Mouse (Mus musculus): ENCODE measurements around the gene Scap. TPM values are rescaled to one million over a fixed set of nuclear protein-coding genes. Genes with fewer than 3 reads are reported as not detected.

Scap gene
- total and polyA plus RNA-seq, 3 experiments: 17.5 to 33.1 (median 28.0) TPM

DNA sequence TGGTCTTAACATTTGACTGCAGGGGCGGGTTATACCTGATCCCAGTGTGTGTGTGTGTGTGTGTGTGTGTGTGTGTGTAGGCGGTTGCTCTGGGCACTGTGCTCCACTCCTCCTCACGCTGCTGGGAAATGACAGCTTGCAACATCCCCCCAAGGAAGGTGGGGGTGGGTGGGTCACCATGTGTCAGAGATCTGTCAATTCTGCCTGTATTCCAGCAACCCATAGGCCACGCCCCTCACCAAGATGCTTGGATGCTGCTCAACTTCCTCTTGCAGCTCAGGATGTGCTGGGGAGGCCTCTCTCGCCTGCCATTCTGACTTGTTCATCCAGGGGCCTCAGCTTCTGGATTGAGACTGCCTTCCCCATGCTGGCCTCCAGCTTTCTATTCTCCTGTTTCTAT, 18.4 kb upstream of the Scap start:
- intact Hi-C loops (cut with DNase I): no loop called here
- H3K36me3 ChIP-seq (ENCODE audit: control insufficient read depth, insufficient read depth, low read length): no peaks in the 10 kb centered on the region
- no peak for TF ChIP-seq POLR2A (IDR thresholded peaks at IDR 0.05; ENCODE audit: insufficient read depth, low read depth, low read length)
- TF ChIP-seq CTCF (IDR thresholded peaks at IDR 0.05): no peak
- no peak for TF ChIP-seq EP300 (IDR thresholded peaks at IDR 0.05; ENCODE audit: insufficient read depth, low read depth, low read length)

DNA sequence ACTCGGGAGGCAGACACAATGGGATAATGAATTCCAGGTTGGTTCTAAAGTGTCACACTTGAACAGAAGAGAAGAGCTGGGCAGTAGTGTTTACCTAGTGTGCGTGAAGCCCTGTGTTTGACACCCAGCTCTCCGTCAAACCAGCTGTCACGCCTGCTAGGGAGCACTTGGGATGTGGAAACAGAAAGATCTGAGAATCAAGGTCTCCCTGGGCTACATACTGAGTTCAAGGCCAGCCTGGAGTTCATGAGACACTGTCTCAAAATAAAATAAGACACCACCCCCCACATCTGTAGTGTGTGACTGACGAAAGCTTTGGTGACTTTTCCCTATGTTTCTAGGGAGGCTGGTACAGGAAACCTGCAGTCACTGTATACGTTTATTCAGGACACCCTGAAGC, 17.7 kb upstream of the Scap start:
- H3K4me1 ChIP-seq (ENCODE audit: control insufficient read depth, insufficient read depth, low read length): no peaks in the 10 kb centered on the region
- H3K36me3 ChIP-seq (ENCODE audit: control insufficient read depth, insufficient read depth, low read length): no peaks in the 10 kb centered on the region
- WGBS: 97% methylated on average over 6 of the region's 6 CpGs
- no peak overlapping the region for H3K27ac ChIP-seq
- DNase-seq: no peak
- no peak overlapping the region for H3K9ac ChIP-seq (ENCODE audit: low read depth, low read length)
- H3K27me3 ChIP-seq (ENCODE audit: control insufficient read depth, insufficient read depth, low read length): no peaks in the 10 kb centered on the region
- intact Hi-C loops (cut with DNase I): no loop called here
- no peaks in the 10 kb centered on the region for H3K79me2 ChIP-seq (replicated peaks; ENCODE audit: control insufficient read depth, insufficient read depth, low read length)
- no peak overlapping the region for H3K4me3 ChIP-seq
- TF ChIP-seq POLR2A (IDR thresholded peaks at IDR 0.05; ENCODE audit: insufficient read depth, low read depth, low read length) (no peak), CTCF (IDR thresholded peaks at IDR 0.05) (no peak), EP300 (IDR thresholded peaks at IDR 0.05; ENCODE audit: insufficient read depth, low read depth, low read length) (no peak)

More for the DNA sequence above, 18.4 kb upstream of the Scap start:
- Histone ChIP-seq H3K9ac (ENCODE audit: low read depth, low read length) (no peak overlapping the region), H3K27ac (no peak overlapping the region), H3K79me2 (replicated peaks; ENCODE audit: control insufficient read depth, insufficient read depth, low read length) (no peaks in the 10 kb centered on the region), H3K4me3 (no peak overlapping the region), H3K27me3 (ENCODE audit: control insufficient read depth, insufficient read depth, low read length) (no peaks in the 10 kb centered on the region), H3K4me1 (ENCODE audit: control insufficient read depth, insufficient read depth, low read length) (no peaks in the 10 kb centered on the region)
- DNase-seq: no peak
- WGBS: 59% methylated on average over 5 of the region's 5 CpGs

DNA sequence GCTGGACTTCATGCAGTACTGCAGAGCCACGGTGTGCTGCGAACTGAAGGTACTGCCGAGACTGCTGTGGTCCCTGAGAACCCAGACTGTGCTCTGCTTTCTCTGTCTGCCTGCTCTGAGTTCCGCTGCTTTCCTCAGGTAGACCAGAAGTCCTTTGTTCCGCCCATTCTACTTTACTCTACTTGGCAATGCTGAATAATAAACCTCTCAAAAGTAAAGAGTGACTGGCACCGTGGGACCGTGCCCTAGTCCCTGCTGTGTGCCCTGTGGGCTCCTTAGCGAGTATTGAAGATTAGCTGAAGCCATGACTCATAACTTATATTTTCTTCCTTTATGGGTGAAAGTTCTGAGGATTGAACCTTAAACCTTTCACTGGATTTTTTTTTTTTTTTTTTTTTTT, 17.2 kb upstream of the Scap start:
- no peak for DNase-seq
- no peak overlapping the region for H3K9ac ChIP-seq (ENCODE audit: low read depth, low read length)
- H3K27me3 ChIP-seq (ENCODE audit: control insufficient read depth, insufficient read depth, low read length): no peaks in the 10 kb centered on the region
- WGBS: 97% methylated on average over 8 of the region's 8 CpGs
- H3K4me1 ChIP-seq (ENCODE audit: control insufficient read depth, insufficient read depth, low read length): no peaks in the 10 kb centered on the region
- H3K27ac ChIP-seq: no peak overlapping the region
- TF ChIP-seq POLR2A (IDR thresholded peaks at IDR 0.05; ENCODE audit: insufficient read depth, low read depth, low read length) (no peak), EP300 (IDR thresholded peaks at IDR 0.05; ENCODE audit: insufficient read depth, low read depth, low read length) (no peak), CTCF (IDR thresholded peaks at IDR 0.05) (no peak)
- no peaks in the 10 kb centered on the region for H3K79me2 ChIP-seq (replicated peaks; ENCODE audit: control insufficient read depth, insufficient read depth, low read length)
- intact Hi-C loops (cut with DNase I): no loop called here
- H3K36me3 ChIP-seq (ENCODE audit: control insufficient read depth, insufficient read depth, low read length): no peaks in the 10 kb centered on the region
- no peak overlapping the region for H3K4me3 ChIP-seq

DNA sequence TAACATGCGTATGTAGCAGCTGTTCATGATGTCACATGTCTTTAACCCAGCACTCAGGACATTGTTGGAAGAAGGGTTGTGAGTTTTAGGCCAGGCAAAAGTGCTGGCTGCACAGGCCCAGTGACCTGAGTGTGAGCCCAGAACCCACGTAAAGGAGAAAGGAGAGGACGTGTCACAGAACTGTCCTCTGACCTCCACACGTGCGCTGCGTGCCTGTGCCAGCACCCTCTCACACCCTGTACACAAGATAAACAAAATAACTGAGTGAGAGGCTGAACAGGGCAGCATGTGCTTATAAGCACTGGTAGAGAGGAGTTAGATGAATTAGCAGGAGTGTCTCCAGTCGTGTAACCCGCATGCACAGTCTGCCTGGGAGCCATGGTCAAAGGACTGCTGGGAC, 16.6 kb upstream of the Scap start:
- Histone ChIP-seq H3K9ac (ENCODE audit: low read depth, low read length) (no peak overlapping the region), H3K27ac (no peak overlapping the region), H3K36me3 (ENCODE audit: control insufficient read depth, insufficient read depth, low read length) (no peaks in the 10 kb centered on the region), H3K79me2 (replicated peaks; ENCODE audit: control insufficient read depth, insufficient read depth, low read length) (no peaks in the 10 kb centered on the region), H3K4me3 (no peak overlapping the region), H3K27me3 (ENCODE audit: control insufficient read depth, insufficient read depth, low read length) (no peaks in the 10 kb centered on the region), H3K4me1 (ENCODE audit: control insufficient read depth, insufficient read depth, low read length) (no peaks in the 10 kb centered on the region)
- 91% methylated on average over 8 of the region's 8 CpGs for WGBS
- TF ChIP-seq POLR2A (IDR thresholded peaks at IDR 0.05; ENCODE audit: insufficient read depth, low read depth, low read length) (no peak), EP300 (IDR thresholded peaks at IDR 0.05; ENCODE audit: insufficient read depth, low read depth, low read length) (no peak), CTCF (IDR thresholded peaks at IDR 0.05) (no peak)
- intact Hi-C loops (cut with DNase I): no loop called here
- no peak for DNase-seq

DNA sequence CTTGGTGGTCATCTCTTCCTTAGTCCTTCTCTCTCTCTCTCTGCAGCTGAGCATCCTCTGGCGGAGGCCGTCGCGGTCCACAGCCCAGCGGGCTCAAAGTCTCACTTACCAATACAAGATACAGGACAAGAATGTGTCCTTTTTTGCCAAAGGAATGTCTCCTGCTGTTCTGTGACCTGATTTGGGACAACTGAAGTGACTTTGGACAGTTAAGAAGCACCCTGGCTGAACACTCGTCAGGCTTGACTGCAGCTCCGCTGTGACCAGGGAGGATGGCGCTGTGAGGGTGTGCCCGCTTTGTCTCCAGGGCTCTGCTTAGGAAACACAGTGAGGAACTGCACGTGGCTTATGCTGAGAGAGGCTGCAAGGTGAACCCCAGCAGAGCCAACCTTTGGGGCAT, 12.3 kb upstream of the Scap start:
- no peak overlapping the region for H3K9ac ChIP-seq (ENCODE audit: low read depth, low read length)
- no peaks in the 10 kb centered on the region for H3K27me3 ChIP-seq (ENCODE audit: control insufficient read depth, insufficient read depth, low read length)
- H3K79me2 ChIP-seq (replicated peaks; ENCODE audit: control insufficient read depth, insufficient read depth, low read length): no peaks in the 10 kb centered on the region
- no peak overlapping the region for H3K27ac ChIP-seq
- no peaks in the 10 kb centered on the region for H3K4me1 ChIP-seq (ENCODE audit: control insufficient read depth, insufficient read depth, low read length)
- TF ChIP-seq POLR2A (IDR thresholded peaks at IDR 0.05; ENCODE audit: insufficient read depth, low read depth, low read length) (no peak), EP300 (IDR thresholded peaks at IDR 0.05; ENCODE audit: insufficient read depth, low read depth, low read length) (no peak), CTCF (IDR thresholded peaks at IDR 0.05) (no peak)
- 90% methylated on average over 10 of the region's 10 CpGs for WGBS
- no peak overlapping the region for H3K4me3 ChIP-seq
- no peak for DNase-seq
- H3K36me3 ChIP-seq (ENCODE audit: control insufficient read depth, insufficient read depth, low read length): no peaks in the 10 kb centered on the region
- intact Hi-C loops (cut with DNase I): no loop called here

DNA sequence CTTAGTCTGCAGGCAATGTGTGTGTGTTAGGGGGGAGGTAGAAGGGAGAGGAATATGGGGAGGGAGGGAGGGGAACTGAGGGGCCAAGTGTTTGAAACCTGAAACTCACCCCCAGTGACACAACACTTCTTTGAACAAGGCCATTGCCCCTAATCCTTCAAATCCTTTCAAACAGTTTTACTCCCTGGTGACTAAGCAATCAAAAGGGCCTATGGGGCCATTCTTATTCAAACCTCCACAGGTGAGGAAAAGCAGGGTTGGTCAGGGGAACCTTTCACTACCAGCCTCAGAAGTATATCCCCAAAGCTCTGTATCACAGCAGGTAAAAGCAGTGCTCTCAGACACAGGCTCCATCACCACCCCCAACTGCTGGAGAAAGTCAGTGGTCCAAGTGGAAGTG, 10.1 kb upstream of the Scap start:
- Histone ChIP-seq H3K27ac (no peak overlapping the region), H3K36me3 (ENCODE audit: control insufficient read depth, insufficient read depth, low read length) (no peaks in the 10 kb centered on the region), H3K9ac (ENCODE audit: low read depth, low read length) (no peak overlapping the region), H3K27me3 (ENCODE audit: control insufficient read depth, insufficient read depth, low read length) (no peaks in the 10 kb centered on the region), H3K4me1 (ENCODE audit: control insufficient read depth, insufficient read depth, low read length) (no peaks in the 10 kb centered on the region), H3K4me3 (no peak overlapping the region), H3K79me2 (replicated peaks; ENCODE audit: control insufficient read depth, insufficient read depth, low read length) (no peaks in the 10 kb centered on the region)
- intact Hi-C loops (cut with DNase I): no loop called here
- TF ChIP-seq CTCF (IDR thresholded peaks at IDR 0.05): no peak
- TF ChIP-seq EP300 (IDR thresholded peaks at IDR 0.05; ENCODE audit: insufficient read depth, low read depth, low read length): no peak
- TF ChIP-seq POLR2A (IDR thresholded peaks at IDR 0.05; ENCODE audit: insufficient read depth, low read depth, low read length): no peak
- DNase-seq: no peak

Data from heart, adult 2 months (tissue).